Mouse (Mus musculus) liver, postnatal 0 days (tissue): ENCODE results near the gene Atl1. TPM values are rescaled to one million over a fixed set of nuclear protein-coding genes. Genes with fewer than 3 reads are reported as not detected.

Experiments used
- ATAC-seq: fragments of 200-750 bp; cut with Nextera tagmentation; 2 replicates; pipeline ENCODE4 v1.8.0; 2017; ENCODE audit warnings: mild to moderate bottlenecking, moderate library complexity
- DNase-seq: peaks from one replicate; pipeline ENCODE4 v3.0.0-alpha.2; 2016
- H3K27ac ChIP-seq: fragments of 300-500 bp; sonication (generic); 2 replicates; pipeline ENCODE4 v1.5.1; 2014; ENCODE audit warnings: antibody characterized with exemption, moderate library complexity, mild to moderate bottlenecking, low read depth
- H3K27me3 ChIP-seq: fragments of 300-500 bp; sonication (generic); 2 replicates; pipeline ENCODE4 v1.6.1; 2014; ENCODE audit warnings: low read length, control low read depth, mixed read lengths; ENCODE audit not compliant: insufficient read depth
- H3K36me3 ChIP-seq: fragments of 300-500 bp; sonication (generic); replicated peaks from 2 replicates; pipeline ENCODE4 v1.6.1; 2014; ENCODE audit warnings: mild to moderate bottlenecking, control low read depth, low read length, moderate library complexity, mixed read lengths; ENCODE audit not compliant: insufficient read depth
- H3K4me1 ChIP-seq: fragments of 300-500 bp; sonication (generic); 2 replicates; pipeline ENCODE4 v1.6.1; 2014; ENCODE audit warnings: antibody characterized with exemption, mild to moderate bottlenecking, control low read depth; ENCODE audit not compliant: insufficient read depth
- H3K4me2 ChIP-seq: fragments of 300-500 bp; sonication (generic); 2 replicates; pipeline ENCODE4 v1.6.1; 2014; ENCODE audit warnings: low read depth, mild to moderate bottlenecking, low read length, moderate library complexity, mixed read lengths
- H3K4me3 ChIP-seq: fragments of 300-500 bp; sonication (generic); 2 replicates; pipeline ENCODE4 v1.5.1; 2014; ENCODE audit warnings: low read depth, low read length
- H3K9ac ChIP-seq: fragments of 300-500 bp; sonication (generic); replicated peaks from 2 replicates; pipeline ENCODE4 v1.6.1; 2014; ENCODE audit warnings: mild to moderate bottlenecking, moderate library complexity
- H3K9me3 ChIP-seq: fragments of 300-500 bp; sonication (generic); 2 replicates; pipeline ENCODE4 v1.6.1; 2016; ENCODE audit warnings: mild to moderate bottlenecking, control low read depth, low read length, mixed read lengths
- CTCF ChIP-seq: sonication (generic); IDR thresholded peaks from 2 replicates; pipeline ENCODE4 v1.5.1; 2016; ENCODE audit warnings: antibody characterized with exemption, low read depth
- EP300 ChIP-seq: IDR thresholded peaks from 2 replicates; pipeline ENCODE4 v1.6.1; 2016; ENCODE audit warnings: antibody characterized with exemption, low read depth, mild to moderate bottlenecking
- WGBS: fragments of 180-500 bp; shearing (Covaris S2); extraction: QIAGEN DNeasy Blood & Tissue Kit; methylation state at CpG from one replicate; pipeline ENCODE4 v1.1.7; 2014; ENCODE audit not compliant: insufficient replicate concordance; 5-methylcytosine and 5-hydroxymethylcytosine counted together
- polyA plus RNA-seq: library from polyadenylated mRNA; unstranded; fragments of >200 nt; fragmentation: Nextera tagmentation; extraction: Ambion mirVana; gene quantifications from 2 replicates; pipeline ENCODE4 v1.2.1, GENCODE M21; 2015

The Atl1 gene
- polyA plus RNA-seq, 1 experiment from 2014 or later, result 1.0 TPM

DNA sequence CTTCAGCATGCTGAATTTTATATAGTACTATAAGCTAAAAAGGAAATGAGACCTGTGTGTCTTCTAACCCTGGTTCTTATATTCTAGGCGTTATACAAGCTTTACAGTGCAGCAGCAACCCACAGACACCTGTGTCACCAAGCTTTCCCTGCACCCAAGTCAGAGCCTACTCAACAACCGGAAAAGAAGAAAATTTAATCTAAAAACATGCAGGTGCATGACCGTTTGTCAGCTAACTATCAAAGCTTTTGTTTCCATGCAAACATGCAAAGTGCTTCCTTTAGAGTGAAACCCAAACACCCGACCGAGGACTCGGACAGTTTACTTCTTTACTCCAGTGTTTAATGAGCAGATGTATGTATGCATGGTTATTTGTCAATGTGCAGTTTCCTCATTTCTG lies 70.7 kb downstream of the Atl1 start:
- no peak overlapping the region for H3K4me2 ChIP-seq
- no peak for TF ChIP-seq EP300
- no peak for TF ChIP-seq CTCF
- H3K4me3 ChIP-seq, result no peak overlapping the region
- no peaks in the 10 kb centered on the region for H3K9me3 ChIP-seq
- ATAC-seq (no peak), DNase-seq (no peak)
- no peak overlapping the region for H3K27ac ChIP-seq
- H3K27me3 ChIP-seq, result no peaks in the 10 kb centered on the region
- peaks cover 57% of the 10 kb centered on the region for H3K36me3 ChIP-seq
- 0 out of 2 replicates have a peak, but pooled peaks cover 2% of the 10 kb centered on the region for H3K4me1 ChIP-seq
- no peak overlapping the region for H3K9ac ChIP-seq
- 85% methylated on average over 6 of the region's 6 CpGs for WGBS

DNA sequence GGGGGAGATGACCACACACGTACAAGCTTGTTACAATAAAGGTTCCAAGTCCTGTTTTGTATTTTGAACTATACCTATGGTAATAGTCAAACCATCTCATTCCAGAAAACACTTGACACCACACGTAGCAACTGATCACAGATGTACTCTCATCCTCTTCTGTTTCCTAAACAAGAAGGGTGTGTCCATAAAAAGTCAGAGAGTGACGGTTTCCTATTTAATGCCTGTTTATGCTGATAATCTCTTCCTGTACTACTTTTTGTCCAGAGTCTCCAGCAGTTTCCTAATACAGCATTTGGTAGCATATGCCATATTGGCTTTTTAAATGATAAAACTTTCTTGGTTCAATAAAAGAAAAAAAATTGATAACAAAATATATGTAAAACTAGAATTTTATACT lies 73.2 kb downstream of the Atl1 start:
- Histone ChIP-seq H3K4me2 (no peak overlapping the region), H3K4me3 (no peak overlapping the region), H3K9ac (no peak overlapping the region), H3K27ac (no peak overlapping the region), H3K36me3 (peaks cover 71% of the 10 kb centered on the region), H3K4me1 (0 out of 2 replicates have a peak, but pooled peaks cover 2% of the 10 kb centered on the region), H3K9me3 (no peaks in the 10 kb centered on the region), H3K27me3 (no peaks in the 10 kb centered on the region)
- DNase-seq (no peak), ATAC-seq (no peak)
- no peak for TF ChIP-seq CTCF
- peak; percentile 72 for TF ChIP-seq EP300
- 49% methylated on average over 3 of the region's 3 CpGs for WGBS

DNA sequence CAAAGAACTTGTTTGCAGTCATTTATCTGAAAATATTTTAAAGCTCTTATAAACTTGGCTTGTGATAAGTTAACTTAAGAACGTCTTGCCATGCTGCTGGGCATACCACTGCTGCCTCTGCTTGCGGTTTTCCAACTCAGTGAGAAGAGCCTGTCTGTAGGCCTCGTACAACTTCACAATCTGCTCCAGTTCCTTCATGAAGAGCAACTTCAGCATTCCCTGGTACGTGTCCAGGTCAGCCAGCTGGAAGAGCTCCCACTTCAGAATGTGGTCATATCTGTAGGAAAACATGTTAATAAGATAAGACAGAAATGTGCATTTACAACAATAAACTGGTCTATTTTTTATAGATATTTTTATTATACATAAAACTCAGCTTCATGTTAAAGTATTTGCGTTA lies 73.7 kb downstream of the Atl1 start:
- no peaks in the 10 kb centered on the region for H3K27me3 ChIP-seq
- no peak for TF ChIP-seq CTCF
- TF ChIP-seq EP300, result no peak; the same call in 1 of the 2 replicates
- peaks cover 72% of the 10 kb centered on the region for H3K36me3 ChIP-seq
- no peaks in the 10 kb centered on the region for H3K9me3 ChIP-seq
- WGBS, result 51% methylated on average over 5 of the region's 5 CpGs
- H3K9ac ChIP-seq, result no peak overlapping the region
- 0 out of 2 replicates have a peak, but pooled peaks cover 2% of the 10 kb centered on the region for H3K4me1 ChIP-seq
- peak overlapping the region; percentile 4; the same call in 1 of the 2 replicates for H3K27ac ChIP-seq
- no peak overlapping the region for H3K4me2 ChIP-seq
- no peak overlapping the region for H3K4me3 ChIP-seq
- ATAC-seq (no peak), DNase-seq (no peak)

DNA sequence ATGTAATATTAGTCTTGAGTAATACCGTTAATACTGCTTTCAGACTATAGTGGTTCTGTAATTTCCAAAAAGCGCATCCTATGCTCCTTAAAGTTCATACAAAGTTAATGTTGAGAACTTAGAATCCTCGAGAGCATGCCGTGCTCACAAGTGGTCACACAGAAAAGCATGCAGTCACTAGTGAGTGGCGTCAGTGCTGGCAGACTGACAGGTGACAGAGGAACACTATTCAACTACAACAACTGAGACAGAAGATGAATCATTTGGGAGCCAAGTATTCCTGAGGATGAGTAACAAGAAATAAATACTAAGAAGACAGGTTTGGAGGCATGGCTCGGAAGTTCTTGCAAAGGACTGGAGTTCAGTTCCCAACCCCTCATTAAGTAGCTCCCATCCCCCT lies 74.7 kb downstream of the Atl1 start:
- H3K4me1 ChIP-seq, result peaks cover 6% of the 10 kb centered on the region; the same call in 1 of the 2 replicates
- H3K9ac ChIP-seq, result no peak overlapping the region
- ATAC-seq (no peak), DNase-seq (no peak)
- H3K9me3 ChIP-seq, result no peaks in the 10 kb centered on the region
- H3K36me3 ChIP-seq, result peaks cover 74% of the 10 kb centered on the region
- TF ChIP-seq CTCF, result no peak
- TF ChIP-seq EP300, result no peak
- no peak overlapping the region for H3K27ac ChIP-seq
- 87% methylated on average over 6 of the region's 6 CpGs for WGBS
- H3K4me2 ChIP-seq, result no peak overlapping the region
- no peak overlapping the region for H3K4me3 ChIP-seq
- H3K27me3 ChIP-seq, result no peaks in the 10 kb centered on the region

DNA sequence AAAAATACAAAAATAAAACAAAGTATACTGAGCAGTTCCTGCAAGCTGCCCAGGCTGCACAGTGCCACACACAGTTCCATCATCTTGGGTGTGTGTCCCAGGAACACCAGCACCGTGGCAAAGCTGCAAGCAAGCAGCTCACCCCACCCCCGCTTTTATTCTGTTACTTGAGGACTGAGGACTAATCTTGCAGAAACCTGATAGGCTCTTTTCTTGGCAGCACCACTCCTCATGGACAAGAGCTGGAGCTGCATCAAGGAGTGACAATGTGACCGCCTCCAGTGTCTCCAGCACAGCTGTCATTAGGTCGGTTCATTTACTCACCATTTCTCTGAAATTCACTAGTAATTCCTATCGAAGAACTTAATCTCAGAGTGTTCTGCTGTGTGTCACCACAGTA lies 75.7 kb downstream of the Atl1 start:
- TF ChIP-seq EP300, result no peak
- Histone ChIP-seq H3K9ac (no peak overlapping the region), H3K36me3 (peaks cover 74% of the 10 kb centered on the region), H3K27ac (no peak overlapping the region), H3K27me3 (no peaks in the 10 kb centered on the region), H3K9me3 (no peaks in the 10 kb centered on the region), H3K4me2 (no peak overlapping the region), H3K4me3 (no peak overlapping the region), H3K4me1 (peaks cover 6% of the 10 kb centered on the region; the same call in 1 of the 2 replicates)
- no peak for DNase-seq
- WGBS, result 65% methylated on average over 5 of the region's 5 CpGs
- no peak for ATAC-seq

DNA sequence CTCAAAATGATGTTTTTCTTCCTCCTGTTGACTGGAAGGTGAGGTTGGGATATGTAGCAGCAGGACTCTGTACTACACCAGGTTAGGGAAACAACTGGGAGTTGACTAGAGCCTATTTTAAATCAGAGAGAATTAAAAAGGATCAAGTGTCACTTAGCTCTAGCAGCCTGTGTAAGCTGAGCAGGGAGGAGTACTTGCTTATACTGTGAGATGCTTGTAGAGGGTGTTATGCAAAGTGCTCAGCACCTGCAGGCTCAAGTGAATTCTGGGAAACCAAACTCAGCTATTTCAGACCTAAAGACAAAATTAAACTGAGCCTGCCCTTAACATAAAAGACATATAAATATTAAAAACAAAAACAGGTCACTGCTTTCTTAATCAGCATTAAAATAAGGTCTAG lies 81.3 kb downstream of the Atl1 start:
- Histone ChIP-seq H3K27ac (no peak overlapping the region), H3K4me3 (no peak overlapping the region), H3K4me1 (peaks cover 10% of the 10 kb centered on the region), H3K9ac (no peak overlapping the region), H3K9me3 (no peaks in the 10 kb centered on the region), H3K4me2 (no peak overlapping the region), H3K27me3 (no peaks in the 10 kb centered on the region), H3K36me3 (peaks cover 41% of the 10 kb centered on the region)
- no peak for ATAC-seq
- TF ChIP-seq EP300, result no peak
- no peak for TF ChIP-seq CTCF
- no peak for DNase-seq

DNA sequence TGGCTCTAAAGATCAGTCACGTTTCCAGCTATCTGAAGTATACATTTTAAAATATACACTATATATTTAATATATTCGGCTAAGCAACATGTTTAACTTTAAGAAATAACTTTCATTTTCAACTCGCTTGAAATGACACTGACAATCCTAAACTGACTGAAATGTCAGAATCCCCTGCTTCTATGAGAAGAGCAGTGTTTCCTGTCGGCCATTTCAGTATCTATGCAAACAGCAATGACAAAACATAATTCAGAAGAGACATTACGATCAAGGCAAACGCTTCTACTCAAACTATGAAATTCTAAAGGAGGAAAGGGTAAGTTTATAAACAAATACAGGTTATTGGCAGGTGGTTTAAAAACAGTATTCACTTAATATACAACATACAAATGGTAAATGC lies 84.3 kb downstream of the Atl1 start:
- peaks cover 14% of the 10 kb centered on the region for H3K4me1 ChIP-seq
- no peaks in the 10 kb centered on the region for H3K9me3 ChIP-seq
- 70% methylated on average over 6 of the region's 6 CpGs for WGBS
- ATAC-seq (no peak), DNase-seq (no peak)
- H3K27ac ChIP-seq, result no peak overlapping the region
- no peak for TF ChIP-seq EP300
- no peak for TF ChIP-seq CTCF
- H3K36me3 ChIP-seq, result peaks cover 29% of the 10 kb centered on the region
- H3K4me3 ChIP-seq, result no peak overlapping the region
- no peak overlapping the region for H3K9ac ChIP-seq
- H3K27me3 ChIP-seq, result no peaks in the 10 kb centered on the region
- H3K4me2 ChIP-seq, result no peak overlapping the region
